Mouse (Mus musculus) liver, embryonic 14.5 days (tissue): ENCODE measurements around the gene Trp53i11. TPM values are rescaled to one million over a fixed set of nuclear protein-coding genes. Genes with fewer than 3 reads are reported as not detected.

Experiments
- ATAC-seq: fragments of 200-750 bp; cut with Nextera tagmentation; 2 replicates; pipeline ENCODE4 v1.8.0; 2017; ENCODE audit warnings: moderate number of reproducible peaks, mild to moderate bottlenecking, moderate library complexity; ENCODE audit not compliant: insufficient read depth
- DNase-seq, 3 experiments: peaks; one replicate each; pipeline ENCODE4 v3.0.0-alpha.2; 2012 to 2013; ENCODE audit warnings: low read depth in 3 of 3, low spot score in 3 of 3
- H3K27ac ChIP-seq: fragments of 300-500 bp; sonication (generic); 2 replicates; pipeline ENCODE4 v1.5.1; 2014; ENCODE audit warnings: moderate library complexity, mild to moderate bottlenecking, control low read depth, inconsistent platforms
- H3K27me3 ChIP-seq: fragments of 300-500 bp; sonication (generic); 2 replicates; pipeline ENCODE4 v1.6.1; 2014; ENCODE audit warnings: mild to moderate bottlenecking, low read length, moderate library complexity; ENCODE audit not compliant: control insufficient read depth, insufficient read depth
- H3K36me3 ChIP-seq: fragments of 300-500 bp; sonication (generic); replicated peaks from 2 replicates; pipeline ENCODE4 v1.6.1; 2014; ENCODE audit warnings: low read depth; ENCODE audit not compliant: control insufficient read depth, insufficient read depth
- H3K4me1 ChIP-seq, 2 experiments: fragments of 200-500 bp in 1 of 2; fragments of 300-500 bp in 1 of 2; sonication (generic) in 1 of 2; replicated peaks; 2 replicates each; pipeline ENCODE4 v1.6.1; 2012 to 2014; ENCODE audit warnings: antibody characterized with exemption in 1 of 2, inconsistent platforms in 1 of 2, low read length in 1 of 2; ENCODE audit not compliant: control insufficient read depth in 2 of 2, insufficient read depth in 2 of 2
- H3K4me2 ChIP-seq: fragments of 300-500 bp; sonication (generic); 2 replicates; pipeline ENCODE4 v1.6.1; 2014; ENCODE audit warnings: low read depth, mild to moderate bottlenecking, control low read depth, moderate library complexity
- H3K4me3 ChIP-seq, 2 experiments: fragments of 200-500 bp in 1 of 2; fragments of 300-500 bp in 1 of 2; sonication (generic) in 1 of 2; 2 replicates each; pipeline ENCODE4 v1.5.1; 2012 to 2014; ENCODE audit warnings: low read depth in 2 of 2, low read length in 2 of 2, mild to moderate bottlenecking in 2 of 2, control low read depth in 1 of 2, inconsistent platforms in 1 of 2, moderate library complexity in 1 of 2; ENCODE audit not compliant: insufficient read depth in 1 of 2
- H3K9ac ChIP-seq: fragments of 300-500 bp; sonication (generic); replicated peaks from 2 replicates; pipeline ENCODE4 v1.6.1; 2014; ENCODE audit warnings: mild to moderate bottlenecking, control low read depth, moderate library complexity
- H3K9me3 ChIP-seq: fragments of 300-500 bp; sonication (generic); 2 replicates; pipeline ENCODE4 v1.6.1; 2016; ENCODE audit warnings: low read length, mixed read lengths; ENCODE audit not compliant: control insufficient read depth
- CTCF ChIP-seq: IDR thresholded peaks from 2 replicates; pipeline ENCODE4 v1.5.1; 2016; ENCODE audit warnings: antibody characterized with exemption, low read depth, control low read depth
- EP300 ChIP-seq: IDR thresholded peaks from 2 replicates; pipeline ENCODE4 v1.6.1; 2016; ENCODE audit warnings: antibody characterized with exemption, low read depth
- WGBS: fragments of 180-500 bp; shearing (Covaris S2); extraction: QIAGEN DNeasy Blood & Tissue Kit; methylation state at CpG from one replicate; pipeline ENCODE4 v1.1.7; 2014; ENCODE audit not compliant: insufficient replicate concordance; 5-methylcytosine and 5-hydroxymethylcytosine counted together
- polyA plus RNA-seq, 2 experiments: library from polyadenylated mRNA; depleted of rRNA in 1 of 2; stranded (reverse) in 1 of 2; unstranded in 1 of 2; fragments of >200 nt; fragmentation: Nextera tagmentation in 1 of 2; extraction: Ambion mirVana in 1 of 2; gene quantifications; 2 replicates each; pipeline versions ENCODE4 v1.2.1 to v1.2.3; 2012 to 2014

Gene Trp53i11
- polyA plus RNA-seq (2012; rRNA removed) (1.9 and 2.4 TPM in 2 replicates), polyA plus RNA-seq (2014; fragmentation: Nextera tagmentation; extraction: Ambion mirVana) (1.9 and 2.9 TPM in 2 replicates)

DNA sequence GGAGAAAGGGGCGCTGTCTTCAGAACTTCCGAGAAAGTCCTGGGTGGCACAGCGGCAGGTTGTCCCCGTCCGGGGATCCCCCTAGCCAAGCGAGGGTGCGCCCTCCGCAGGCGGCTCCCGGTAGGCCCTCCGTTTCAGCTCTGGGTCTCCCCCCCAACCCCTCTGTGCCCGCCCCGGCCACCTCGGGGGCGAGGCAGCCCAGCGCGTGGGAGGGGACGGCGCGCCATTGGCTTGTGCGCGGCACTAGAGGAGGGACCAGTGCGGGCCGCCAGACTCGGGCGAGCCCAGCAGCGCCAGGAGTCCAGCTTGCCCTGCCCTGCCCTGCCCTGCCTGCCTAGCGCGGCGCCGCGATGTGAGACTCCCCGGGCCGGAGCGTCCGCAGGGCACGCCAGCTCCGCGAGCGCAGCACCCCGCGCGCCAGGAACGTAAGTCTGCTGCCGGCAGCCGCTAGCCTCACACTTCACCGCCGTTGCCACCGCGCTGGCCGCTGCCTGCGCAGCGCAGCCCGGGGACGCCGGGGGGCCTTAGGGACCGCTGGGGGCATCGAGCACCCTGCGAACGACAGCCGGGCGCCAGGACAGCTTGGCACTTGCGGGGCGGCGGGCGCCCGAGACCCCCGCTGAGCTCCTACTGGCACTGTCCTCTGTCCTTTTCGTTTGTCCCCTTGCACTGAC is at the start of gene Trp53i11:
Trp53i11 (plus strand) TSS at position 226 of the 674 bp plus-strand sequence.
- peak; percentile 70 for ATAC-seq
- no peak within 1 kb of the TSS for H3K9ac ChIP-seq

DNA sequence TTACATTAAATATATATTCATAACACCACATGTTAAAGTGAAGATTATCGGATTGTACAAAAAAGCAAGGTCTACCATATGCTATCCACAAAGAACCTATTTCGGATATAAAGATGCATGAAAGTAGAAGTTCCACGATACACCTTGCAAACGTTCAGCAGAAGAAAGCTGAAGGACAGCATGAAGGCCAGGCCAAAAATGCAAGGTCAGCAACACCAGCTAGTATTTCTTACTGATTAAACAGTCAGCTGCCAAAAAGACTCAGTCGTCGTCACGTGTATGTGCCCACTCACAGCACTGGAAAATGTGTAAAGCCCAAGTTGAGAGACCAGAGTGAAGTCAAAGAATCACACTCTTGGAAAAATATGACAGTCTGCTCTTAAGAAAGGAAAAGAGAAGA is 47.9 kb upstream of the Trp53i11 start:
- Histone ChIP-seq H3K36me3 (no peaks in the 10 kb centered on the region), H3K9ac (no peak overlapping the region), H3K4me1 (no peaks in the 10 kb centered on the region), H3K4me3 (no peak overlapping the region), H3K27me3 (no peaks in the 10 kb centered on the region), H3K9me3 (no peaks in the 10 kb centered on the region), H3K4me2 (no peak overlapping the region), H3K27ac (no peak overlapping the region)
- DNase-seq (no peak), ATAC-seq (no peak)
- TF ChIP-seq CTCF = no peak
- no peak for TF ChIP-seq EP300
- 58% methylated on average over 7 of the region's 7 CpGs for WGBS

More for the DNA sequence above, at the start of gene Trp53i11:
- under 1% methylated on average over 69 of the region's 69 CpGs for WGBS
- Histone ChIP-seq H3K4me3 (peak within 1 kb of the TSS; percentile 48), H3K4me2 (peak within 1 kb of the TSS; percentile 64), H3K27me3 (peaks cover 40% of the 10 kb centered on the region), H3K4me1 (no peaks in the 10 kb centered on the region), H3K27ac (no peak within 1 kb of the TSS), H3K36me3 (no peaks in the 10 kb centered on the region), H3K9me3 (no peaks in the 10 kb centered on the region)
- no peak for TF ChIP-seq EP300
- peak; percentile 35 for TF ChIP-seq CTCF
- peak in 1 of 3 experiments; percentile 19 for DNase-seq

DNA sequence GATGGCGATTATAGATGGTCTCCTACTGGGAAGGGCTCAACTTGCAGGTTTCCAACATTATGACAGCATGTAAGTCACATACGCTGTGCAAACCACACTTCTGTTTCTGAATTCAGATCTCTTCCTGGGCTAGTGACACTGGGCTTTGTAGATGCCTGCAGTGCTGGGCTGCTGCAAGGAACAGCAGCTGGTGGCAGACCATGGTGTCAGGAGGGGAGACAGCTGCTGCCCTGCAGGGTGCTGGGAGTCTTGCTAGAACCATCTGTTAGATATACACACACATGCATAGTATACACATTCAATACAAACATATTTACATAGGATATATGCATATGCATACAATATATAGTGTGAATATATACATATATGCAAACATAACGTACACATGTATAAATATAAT is 46.0 kb upstream of the Trp53i11 start:
- no peak overlapping the region for H3K9ac ChIP-seq
- H3K4me3 ChIP-seq = no peak overlapping the region
- no peaks in the 10 kb centered on the region for H3K4me1 ChIP-seq
- no peaks in the 10 kb centered on the region for H3K36me3 ChIP-seq
- TF ChIP-seq CTCF (no peak), EP300 (no peak)
- WGBS = 42% methylated on average over 3 of the region's 3 CpGs
- no peaks in the 10 kb centered on the region for H3K27me3 ChIP-seq
- no peak overlapping the region for H3K4me2 ChIP-seq
- ATAC-seq (no peak), DNase-seq (no peak)
- no peak overlapping the region for H3K27ac ChIP-seq
- no peaks in the 10 kb centered on the region for H3K9me3 ChIP-seq

DNA sequence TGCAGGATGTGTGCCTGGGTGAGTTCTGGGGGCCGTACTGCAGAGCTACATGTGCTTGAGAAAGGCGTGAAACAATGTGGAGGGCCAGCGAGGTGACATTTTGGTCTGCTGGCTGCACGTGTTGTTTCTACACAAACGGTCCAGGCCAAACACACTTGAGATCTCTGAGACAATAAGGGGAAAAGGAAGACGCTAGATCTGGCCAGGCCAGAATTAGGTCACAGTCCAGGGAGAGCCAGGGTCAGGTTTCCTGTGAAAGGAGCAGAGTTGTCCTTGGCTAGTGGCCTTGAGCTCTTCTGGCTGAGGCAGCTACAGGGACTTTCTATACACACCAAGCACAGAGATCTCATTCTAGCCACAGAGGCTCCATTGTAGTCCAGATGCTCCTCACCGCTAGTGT is 44.7 kb upstream of the Trp53i11 start:
- Histone ChIP-seq H3K4me3 (no peak overlapping the region), H3K27ac (no peak overlapping the region), H3K27me3 (no peaks in the 10 kb centered on the region), H3K4me2 (no peak overlapping the region), H3K4me1 (no peaks in the 10 kb centered on the region), H3K9ac (no peak overlapping the region), H3K36me3 (no peaks in the 10 kb centered on the region), H3K9me3 (no peaks in the 10 kb centered on the region)
- ATAC-seq (no peak), DNase-seq (no peak)
- TF ChIP-seq CTCF = no peak
- TF ChIP-seq EP300 = no peak
- 31% methylated on average over 7 of the region's 7 CpGs for WGBS

DNA sequence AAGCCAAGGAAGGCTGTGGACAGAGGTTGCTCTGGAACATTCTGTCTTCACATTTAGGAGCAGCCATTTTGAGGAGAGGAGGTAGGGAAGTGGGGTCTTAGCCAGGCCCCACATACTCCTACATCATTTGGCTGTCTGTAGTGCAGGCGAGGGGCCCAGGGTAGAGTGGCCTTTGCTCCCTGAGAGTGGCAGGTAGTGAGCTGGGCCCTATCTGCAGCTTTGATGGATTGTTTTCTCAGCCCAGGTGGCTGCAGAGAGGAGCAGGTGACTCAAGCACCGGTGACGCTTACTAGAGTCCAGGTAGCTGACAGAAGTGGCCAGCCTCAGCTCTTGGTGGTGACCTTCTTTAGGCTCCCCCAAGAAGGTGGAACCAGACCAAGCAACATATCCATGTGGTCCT is 43.2 kb upstream of the Trp53i11 start:
- Histone ChIP-seq H3K4me2 (no peak overlapping the region), H3K9ac (no peak overlapping the region), H3K27me3 (no peaks in the 10 kb centered on the region), H3K9me3 (no peaks in the 10 kb centered on the region), H3K36me3 (no peaks in the 10 kb centered on the region), H3K4me3 (no peak overlapping the region), H3K4me1 (no peaks in the 10 kb centered on the region), H3K27ac (no peak overlapping the region)
- 56% methylated on average over 3 of the region's 3 CpGs for WGBS
- no peak for ATAC-seq
- TF ChIP-seq CTCF = no peak
- TF ChIP-seq EP300 = no peak
- no peak for DNase-seq
